Mouse (Mus musculus) right cerebral cortex, postnatal 36 days (tissue): Measurements from ENCODE around the gene Tars2.
A peak's percentile ranks its signal among the peaks of the same experiment; 100 is the strongest.

Source experiments
- DNase-seq, 2 experiments: peaks; one replicate each; pipeline ENCODE4 v3.0.0; 2022; ENCODE audit warnings: low spot score in 2 of 2, mixed read lengths in 1 of 2

Gene Tars2

DNA sequence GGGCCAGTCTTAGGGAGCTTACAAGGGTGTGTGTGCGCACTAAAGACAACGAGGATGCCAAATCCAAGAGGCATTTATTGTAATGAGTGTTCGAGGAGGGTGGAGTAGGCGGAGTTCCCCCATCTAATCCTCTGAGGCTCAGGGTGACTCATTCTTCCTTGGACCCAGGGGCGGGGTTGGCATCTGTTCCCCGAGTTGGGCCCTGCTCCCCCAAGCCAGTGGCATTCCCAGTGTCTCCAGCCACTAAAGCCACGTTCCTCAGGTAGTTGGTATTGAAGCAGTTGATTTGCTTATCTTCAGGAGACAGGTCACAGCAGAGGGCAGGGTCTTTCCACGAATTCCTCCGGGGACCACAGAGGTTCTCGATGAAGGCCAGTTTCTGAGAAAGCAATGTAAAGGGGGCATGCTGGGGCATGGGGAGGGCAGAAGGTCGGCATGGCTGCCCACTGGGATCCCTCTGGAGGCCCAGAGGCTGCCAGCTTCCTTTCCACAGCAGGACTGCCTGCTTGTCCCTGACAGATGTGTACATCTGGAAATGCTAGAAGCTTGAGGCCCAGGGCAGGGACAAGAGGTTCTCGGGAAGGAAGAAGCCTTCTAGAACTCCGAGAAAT, 25.8 kb downstream of the Tars2 start:
- DNase-seq: no peak

DNA sequence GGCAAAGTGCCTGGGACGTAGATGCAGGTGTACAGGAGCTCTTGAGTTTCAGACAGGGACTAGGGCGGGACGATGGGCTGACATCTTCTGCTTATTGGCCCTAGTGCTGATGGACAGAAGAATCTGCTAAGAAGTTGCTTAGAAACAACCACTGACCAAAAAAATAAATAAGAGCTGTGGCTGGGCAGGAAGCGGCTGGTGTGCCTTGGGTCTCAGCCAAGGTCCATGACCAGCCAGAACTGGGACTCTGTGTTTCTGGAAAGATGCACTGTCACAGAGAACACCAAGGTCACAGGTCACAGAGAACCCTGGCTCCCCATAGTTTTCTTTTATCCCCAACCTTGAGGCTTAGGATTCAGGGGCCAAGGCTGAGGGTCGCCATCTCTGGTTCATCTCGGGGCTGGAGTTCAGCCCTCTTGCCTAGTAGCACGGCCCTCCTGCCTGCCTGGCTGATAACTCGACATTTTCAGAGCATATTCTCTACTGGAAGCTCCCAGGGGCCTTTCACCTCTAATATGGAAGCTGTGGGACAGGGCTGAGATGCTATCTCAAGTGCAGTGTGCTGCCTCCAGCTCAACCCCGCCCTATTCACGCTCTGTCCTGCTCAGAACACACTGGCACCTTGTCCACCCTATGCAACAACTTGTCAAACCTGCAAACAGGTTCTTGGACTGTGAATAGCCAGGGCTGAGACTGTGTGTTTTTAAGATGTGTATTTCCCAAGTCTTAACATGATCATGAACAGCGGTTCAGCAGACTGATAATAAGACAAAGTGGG, 27.1 kb downstream of the Tars2 start:
- no peak for DNase-seq

DNA sequence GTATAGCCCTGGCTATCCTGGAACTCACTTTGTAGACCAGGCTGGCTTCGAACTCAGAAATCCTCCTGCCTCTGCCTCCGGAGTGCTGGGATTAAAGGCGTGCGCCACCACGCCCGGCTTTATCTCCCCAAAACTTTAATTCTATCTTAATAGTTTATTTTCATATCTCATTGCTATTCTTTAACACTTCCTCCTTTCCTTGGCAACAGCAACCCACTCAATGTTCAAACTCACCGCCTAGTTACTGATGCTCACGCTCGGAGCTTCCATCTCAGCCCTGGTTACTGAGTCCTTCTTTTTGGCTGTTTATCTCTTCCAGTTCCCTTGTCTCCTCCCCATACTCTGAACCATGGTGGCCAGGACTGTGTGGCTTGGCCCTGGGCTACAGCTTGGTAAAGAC, 27.7 kb downstream of the Tars2 start:
- peak in 1 of 2 experiments; percentile 28 for DNase-seq

DNA sequence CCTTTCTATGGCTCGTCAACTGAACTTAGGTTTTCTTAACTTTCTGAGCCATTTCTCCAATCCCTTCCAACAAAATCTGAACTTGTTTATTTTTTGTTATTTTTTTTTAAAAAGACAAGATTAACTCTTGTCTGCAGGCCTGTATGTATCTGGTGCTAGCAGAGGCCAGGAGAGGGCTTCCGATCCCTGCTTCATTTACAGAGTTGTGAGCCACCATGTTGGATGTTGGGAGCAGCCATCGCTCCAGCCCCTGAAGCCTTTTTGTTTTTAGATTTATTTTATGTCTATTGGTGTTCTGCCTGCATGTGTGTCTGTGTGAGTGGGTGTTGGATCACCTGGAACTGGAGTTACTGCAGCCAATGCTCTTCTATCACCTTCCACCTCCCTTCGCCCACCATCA, 28.2 kb downstream of the Tars2 start:
- no peak for DNase-seq

DNA sequence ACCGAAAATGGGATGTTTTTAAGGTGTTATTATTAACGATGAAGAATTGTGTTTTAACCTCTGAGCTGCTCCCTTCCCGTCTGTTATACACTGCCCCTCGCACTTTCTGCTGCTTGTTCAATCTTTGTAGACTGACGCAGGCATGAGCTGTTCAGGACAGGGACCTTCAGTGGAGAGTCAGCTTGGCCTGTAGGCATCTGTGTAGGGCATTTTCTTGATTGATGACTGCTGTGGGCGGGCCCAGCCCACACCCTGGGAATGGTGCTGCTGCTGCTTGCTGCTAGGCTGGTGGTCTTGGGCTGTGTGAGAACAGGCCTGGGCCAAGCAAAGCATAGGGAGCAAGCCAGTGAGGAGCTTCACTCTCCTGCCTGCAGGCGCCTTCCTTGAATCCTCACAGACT, 29.6 kb downstream of the Tars2 start:
- no peak for DNase-seq

DNA sequence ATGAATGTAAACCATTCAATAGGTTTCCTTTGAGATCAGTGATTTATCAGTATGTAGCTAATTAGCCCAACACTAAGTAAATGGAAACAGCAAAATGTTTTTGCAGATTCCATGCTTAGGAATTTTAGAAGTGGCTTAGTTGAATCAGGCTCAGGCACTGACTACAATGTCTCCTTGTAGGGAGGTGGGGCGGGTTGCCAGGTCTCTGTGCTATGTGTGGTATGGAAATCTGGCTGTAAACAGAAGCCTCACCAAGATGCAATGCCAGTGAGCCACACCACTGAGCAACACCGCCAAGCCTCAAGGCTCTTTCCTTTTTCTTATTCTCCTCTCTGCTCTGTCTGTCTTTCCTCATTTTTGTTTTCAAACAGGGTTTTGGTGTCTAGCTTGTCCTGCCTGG, 31.1 kb downstream of the Tars2 start:
- no peak for DNase-seq

DNA sequence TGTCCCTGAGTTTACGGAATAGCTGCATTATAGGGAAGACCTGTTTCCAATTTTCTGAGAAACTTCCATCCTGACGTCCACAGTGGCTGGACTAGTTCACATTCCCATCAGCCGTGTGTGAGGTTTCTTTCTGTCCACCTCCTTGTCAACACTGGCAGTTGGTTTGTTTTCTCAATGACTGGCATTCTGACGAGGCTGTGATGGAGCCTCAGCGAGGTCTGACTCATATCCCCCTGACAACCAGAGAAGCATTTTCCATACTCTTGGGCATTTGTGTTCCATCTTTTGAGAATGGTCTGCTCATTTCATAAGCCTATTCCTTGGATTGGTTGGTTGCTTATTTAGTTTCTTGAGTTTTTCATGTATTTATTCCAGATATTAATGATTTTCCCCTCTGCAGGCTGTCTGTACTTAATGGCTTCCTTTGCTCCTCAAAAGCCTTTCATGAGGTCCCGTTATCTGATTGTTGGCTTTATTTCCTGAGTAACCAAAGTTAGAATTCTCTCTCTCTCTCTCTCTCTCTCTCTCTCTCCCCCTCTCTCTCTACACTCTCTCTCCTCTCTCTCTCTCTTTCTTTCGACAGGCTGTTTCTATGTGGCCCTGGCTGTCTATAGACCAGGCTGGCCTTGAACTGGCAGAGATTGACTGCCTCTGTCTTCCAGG, 33.2 kb downstream of the Tars2 start:
- no peak for DNase-seq

DNA sequence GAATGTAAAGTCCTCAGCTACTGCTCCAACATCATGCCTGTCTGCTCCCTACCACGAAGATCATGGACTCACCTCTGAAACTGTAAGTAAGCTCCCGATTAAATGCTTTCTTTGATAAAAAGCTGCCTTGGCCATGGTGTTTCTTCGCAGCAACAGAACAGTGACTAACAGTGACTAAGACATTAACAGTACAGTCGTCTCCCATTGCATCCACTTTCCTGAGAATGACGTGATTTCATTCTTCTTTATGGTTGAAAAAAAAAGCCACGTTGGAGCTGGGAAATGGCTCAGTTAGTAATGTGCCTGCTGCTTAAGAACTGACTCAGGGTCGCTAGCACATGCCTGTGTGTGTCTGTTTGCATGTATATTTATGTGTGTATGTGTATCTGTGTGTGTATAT, 34.1 kb downstream of the Tars2 start:
- no peak for DNase-seq

DNA sequence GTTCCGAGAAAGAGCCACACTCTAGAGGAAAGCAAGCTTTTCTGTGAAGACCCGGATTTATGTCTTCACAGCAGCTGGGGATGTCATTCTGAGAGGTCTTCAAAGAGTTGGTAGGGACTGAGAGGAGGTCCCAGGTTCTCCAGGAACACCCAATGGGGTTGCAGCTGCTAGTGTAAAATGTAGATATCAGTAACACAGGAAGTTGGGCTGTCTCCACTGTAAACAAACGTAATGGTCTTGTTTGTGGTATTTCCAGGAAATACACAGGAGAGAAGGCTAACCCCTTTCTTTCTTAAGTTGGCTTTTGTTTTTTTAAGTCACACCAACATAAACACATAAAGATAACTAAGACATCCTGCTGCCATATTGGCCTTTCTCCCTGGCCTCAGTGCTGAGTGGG, 37.6 kb downstream of the Tars2 start:
- no peak for DNase-seq

DNA sequence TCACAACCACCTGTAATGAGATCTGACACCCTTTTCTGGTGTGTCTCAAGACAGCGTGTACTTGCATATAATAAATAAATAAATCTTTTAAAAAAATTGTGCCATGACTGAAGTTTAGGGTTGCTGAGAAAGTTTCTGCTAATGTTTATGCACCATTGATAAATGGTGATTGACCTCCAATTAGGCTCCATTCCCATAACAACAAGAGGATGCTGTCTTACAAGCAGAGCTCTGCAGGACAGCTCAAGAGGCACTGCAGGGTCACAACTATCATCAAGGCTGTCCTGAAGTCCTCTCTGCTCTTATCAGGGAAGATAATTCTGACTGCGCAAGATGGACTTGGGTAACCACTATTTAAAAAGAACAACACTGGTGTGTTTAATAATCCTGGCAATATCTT, 41.9 kb downstream of the Tars2 start:
- no peak for DNase-seq

DNA sequence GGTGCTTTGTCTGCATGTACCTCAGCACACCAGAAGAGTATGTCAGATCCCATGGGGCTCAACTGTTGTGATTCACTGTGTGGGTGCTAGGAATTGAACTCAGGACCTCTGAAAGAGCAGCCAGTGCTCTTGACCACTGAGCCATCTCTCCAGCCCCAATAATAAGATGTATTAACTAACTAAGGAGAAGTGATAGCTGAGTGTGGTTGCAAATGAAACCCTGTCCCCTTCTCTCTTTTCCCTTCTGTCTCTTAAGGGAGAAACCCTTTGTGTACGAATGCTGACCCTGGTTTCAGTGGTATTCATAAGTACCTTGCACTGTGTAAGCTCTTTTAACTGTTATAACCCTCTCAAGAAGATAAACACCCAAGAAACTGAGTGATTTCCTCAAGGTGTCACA, 43.9 kb downstream of the Tars2 start:
- DNase-seq: no peak

DNA sequence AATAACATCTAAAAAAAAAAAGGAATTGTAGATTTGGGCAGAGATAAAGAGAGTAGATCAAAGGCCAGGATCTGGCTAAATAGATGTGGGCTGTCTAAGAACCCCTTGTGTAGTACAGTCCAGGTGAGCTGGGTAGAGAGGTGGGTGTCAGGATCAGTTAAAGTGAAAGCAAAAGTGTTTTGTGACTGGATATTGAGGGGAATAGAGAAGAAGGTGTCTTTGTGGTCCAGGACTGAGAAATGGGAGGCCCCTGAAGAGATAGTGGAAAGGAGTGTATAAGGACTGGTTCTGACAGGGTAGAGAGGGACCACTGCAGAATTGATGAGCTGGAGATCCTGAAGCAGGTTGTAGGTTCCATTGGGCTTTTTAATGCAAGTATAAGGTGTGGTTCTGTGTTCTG, 50.0 kb downstream of the Tars2 start:
- DNase-seq: no peak

DNA sequence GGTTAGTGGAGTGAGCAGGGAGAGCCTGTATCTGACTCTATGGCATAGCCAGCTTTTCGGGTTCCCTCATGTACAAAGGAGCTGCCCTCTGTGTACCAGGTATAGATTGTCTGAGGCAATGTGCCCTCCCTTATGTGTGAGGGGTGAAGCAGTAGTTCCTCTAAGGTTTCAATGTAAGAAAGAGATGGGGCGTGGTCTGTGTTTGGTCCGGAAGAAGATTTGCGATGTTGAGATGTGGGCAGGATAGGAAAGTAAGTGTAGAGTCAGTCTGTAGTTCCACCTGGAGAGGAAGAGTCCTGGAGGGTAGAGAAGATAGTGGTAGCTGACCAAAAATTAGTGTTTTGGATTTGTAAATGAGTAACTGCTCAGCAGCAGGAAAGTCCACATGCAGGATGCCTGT, 51.0 kb downstream of the Tars2 start:
- DNase-seq: no peak

DNA sequence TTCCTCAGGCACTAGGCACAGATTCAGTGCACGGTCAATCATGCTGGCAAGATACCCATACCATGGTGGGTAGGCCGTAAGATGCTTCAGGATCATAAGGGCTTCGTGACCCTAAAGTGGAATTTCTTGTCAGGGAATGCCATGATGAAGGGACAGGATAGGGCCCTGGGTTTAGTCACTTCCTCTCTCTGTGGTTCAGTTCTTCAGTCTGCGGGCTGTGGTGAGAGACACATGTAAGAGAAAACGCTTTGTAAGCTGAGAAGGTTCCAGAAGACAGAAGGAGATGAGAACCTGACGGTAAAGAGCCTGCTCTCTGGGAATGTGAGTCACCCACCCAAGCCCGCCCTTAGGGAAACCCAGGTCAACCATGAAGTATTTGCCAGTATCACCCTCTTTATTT, 52.5 kb downstream of the Tars2 start:
- no peak for DNase-seq

DNA sequence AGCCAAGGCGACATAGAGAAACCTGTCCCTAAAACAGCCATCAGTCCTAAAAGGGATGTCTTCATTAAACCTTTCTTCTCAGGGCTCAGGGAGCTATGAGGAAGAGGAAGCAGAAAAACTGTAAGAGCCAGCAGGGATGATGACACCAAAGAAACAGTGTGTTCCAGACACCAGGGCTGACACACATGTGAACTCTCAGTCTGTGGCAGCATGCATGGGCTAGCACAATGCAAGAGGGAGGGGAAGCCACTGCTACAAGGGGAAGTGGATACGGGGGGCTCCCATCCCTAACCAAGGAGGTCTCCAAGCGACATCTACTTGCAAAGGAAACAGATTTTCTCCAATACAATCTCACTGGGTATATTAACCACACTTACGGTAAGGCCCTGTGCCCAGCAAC, 53.7 kb downstream of the Tars2 start:
- no peak for DNase-seq

DNA sequence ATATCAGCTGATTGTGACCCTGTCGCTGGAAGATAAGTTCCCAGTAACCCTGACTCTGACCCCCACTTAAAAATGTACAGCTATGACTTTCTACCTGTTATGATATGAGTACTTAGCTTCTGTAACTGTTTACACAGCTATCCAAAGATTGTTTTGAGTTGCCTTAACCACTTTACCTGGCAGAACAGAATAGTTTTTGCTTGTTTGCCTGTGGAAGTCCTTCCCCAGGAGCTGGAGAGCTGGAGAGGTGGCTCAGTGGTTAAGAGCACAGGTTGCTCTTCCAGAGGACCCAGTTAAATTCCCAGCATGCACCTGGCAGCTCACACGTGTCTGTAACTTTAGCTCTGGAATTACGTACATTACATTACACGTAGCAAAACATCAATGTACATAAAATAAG, 55.4 kb downstream of the Tars2 start:
- DNase-seq: no peak

DNA sequence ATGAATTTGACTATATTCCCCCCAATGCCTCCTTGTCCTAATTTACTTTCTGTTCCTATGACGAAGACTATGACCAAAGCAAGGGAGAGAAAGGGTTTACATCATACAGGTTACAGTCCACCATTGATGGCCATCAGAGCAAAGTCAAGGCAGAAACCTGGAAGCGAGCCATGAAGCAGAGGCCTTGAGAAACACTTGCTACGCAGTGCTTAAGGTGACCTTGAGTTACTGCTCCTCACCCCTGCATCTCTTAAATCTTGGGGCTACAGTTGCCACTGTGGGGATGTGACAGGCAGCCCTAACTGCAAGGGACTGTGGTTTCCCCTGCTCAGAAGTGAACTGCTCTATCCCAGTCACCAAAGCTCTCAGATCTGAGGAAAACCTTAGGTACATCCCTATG, 56.7 kb downstream of the Tars2 start:
- no peak for DNase-seq

DNA sequence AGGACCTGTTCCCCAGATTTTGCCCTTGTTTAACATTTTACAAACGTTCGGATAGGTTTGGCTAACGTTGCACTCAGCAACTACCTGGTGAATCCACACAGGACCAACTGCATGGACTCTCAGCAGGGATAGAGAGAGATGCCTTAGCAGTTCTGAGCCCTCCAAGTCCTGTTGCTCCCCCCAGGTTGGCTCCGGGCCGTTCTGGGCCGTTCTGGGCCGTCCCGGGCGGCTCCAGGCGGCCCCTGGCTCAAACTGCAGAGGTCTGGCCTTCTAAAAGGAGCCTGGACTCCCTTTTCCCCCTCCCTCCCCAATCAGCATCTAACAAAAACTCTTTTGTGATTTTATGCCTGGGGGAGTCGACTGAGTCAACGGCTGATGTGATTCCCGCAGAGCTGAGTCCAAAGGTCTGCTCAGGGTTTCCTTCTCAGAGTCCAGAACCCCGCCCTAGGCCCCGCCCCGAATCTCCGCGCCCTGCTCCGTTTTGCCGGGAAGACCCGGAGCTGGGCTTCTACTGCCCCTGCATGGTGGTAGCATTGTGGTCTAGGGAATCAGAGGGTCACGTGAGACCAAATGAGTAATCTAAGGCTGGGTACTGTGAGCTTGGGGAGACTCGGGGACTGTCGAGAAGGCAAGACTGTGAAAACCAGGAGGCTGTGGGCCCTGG, 58.0 kb downstream of the Tars2 start:
- DNase-seq: peak in 1 of 2 experiments; percentile 18

DNA sequence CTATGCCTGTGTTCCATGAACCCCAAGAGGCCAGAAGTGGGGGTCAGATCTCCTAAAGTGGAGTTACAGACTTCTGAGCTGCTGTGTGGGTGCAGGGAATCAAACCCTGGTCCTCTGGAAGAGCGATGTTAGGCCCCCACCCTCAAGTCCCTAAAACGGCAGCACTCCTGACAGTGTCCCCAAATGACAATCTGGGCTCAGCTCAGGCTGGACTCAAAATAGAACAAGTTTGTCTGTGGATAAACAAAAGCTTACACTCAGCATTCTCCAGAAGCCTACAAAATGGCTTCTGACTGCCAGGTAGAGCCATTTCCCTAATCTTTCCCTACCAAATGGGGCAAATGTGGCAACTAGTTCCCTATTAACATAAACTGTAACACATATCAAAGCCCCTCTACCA, 58.9 kb downstream of the Tars2 start:
- DNase-seq: no peak

DNA sequence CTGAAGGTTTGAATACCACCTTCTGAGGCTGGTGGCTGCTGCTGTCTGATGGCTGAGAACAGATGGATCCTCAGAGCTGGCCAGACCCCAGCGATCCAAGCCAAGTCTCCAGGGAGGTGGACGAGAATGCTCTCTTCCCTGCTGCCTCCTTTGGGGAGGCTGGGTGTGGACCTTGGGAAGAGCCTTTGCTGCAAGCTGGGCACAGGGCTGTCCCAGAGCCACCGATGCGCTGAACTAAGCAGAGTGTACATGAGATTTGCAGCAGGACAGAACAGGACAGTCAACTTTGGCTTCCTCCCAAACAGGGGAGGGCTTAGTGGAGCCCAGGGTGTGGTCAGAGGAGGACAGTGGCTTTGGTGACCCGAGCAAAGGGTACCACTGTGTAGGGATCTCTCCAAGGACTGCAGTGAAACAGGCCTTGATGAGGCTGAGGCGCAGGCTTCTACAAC, 59.7 kb downstream of the Tars2 start:
- DNase-seq: no peak

DNA sequence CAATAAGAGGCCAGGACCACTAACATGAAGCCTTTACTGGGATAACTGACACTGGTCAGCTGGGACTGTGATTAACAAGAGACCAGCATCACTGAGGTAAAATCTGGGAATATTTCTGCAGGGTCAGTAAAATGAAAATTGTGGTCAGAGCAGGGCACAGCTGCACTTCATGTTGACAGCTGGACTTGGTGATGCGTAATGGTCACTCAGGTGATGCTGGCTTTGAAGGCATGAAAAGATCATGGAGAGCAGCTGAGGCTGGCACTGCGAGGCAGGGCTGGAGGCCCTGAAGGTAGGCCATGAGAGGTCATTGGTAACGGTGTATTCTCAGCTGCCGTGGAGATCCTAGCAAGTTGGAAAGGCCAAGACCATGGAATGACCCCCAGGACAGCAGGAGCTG, 61.7 kb downstream of the Tars2 start:
- no peak for DNase-seq

DNA sequence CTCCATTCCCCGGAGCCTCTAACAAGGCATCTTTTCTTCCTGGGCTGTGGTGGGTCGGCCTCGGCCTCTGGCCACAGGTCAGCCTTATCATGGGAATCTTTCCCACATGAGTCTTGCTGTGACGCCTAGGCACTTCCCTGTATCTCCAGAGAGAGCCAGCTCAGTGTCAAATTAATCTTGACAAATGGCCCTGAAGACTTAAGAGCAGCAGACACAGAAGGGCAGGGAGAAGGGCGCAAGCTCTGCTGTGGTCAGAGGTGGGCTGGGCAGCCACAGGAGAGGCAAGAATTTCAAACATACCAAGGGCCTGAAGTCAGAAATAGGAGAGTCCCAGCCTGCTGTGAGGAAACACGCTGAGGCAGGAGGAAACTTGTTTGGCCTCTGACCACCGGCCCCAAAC, 63.6 kb downstream of the Tars2 start:
- DNase-seq: no peak

DNA sequence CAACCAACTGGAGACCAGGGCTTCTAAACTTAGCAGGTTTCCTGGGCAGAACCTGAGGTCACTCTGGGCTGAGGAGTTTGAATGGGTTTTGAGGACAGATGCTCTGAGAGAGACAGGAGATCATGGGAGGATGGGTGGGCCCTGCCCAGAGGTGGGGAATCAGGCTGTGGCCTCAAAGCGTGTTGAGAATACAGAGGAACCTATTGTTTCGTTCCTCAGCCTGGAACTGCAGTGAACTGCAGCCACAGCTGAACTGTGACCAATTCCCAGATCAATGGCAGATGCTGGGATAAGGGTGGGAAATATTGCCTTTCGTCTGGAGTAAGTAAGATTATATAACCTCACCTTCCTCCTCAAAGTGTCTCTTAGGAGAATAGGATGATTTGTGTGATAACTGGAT, 64.2 kb downstream of the Tars2 start:
- DNase-seq: no peak
